Mouse (Mus musculus) kidney, embryonic 14.5 days (tissue): ENCODE measurements around the gene Prkcd. TPM values are rescaled to one million over a fixed set of nuclear protein-coding genes. Genes with fewer than 3 reads are reported as not detected.

Experiments used
- ATAC-seq: fragments of 200-750 bp; cut with Nextera tagmentation; 2 replicates; pipeline ENCODE4 v1.8.0; 2017; ENCODE audit warnings: moderate number of reproducible peaks, mild to moderate bottlenecking, moderate TSS enrichment, moderate library complexity; ENCODE audit not compliant: low FRiP score, low TSS enrichment
- H3K27ac ChIP-seq: fragments of 300-500 bp; sonication (generic); 2 replicates; pipeline ENCODE4 v1.5.1; 2014; ENCODE audit warnings: low read depth, mild to moderate bottlenecking, low read length, moderate library complexity, mixed read lengths
- H3K27me3 ChIP-seq: fragments of 300-500 bp; sonication (generic); 2 replicates; pipeline ENCODE4 v1.6.1; 2014; ENCODE audit warnings: mild to moderate bottlenecking, low read length; ENCODE audit not compliant: control insufficient read depth, insufficient read depth
- H3K36me3 ChIP-seq: fragments of 300-500 bp; sonication (generic); 2 replicates; pipeline ENCODE4 v1.6.1; 2014; ENCODE audit warnings: low read length, mixed read lengths; ENCODE audit not compliant: control insufficient read depth, insufficient read depth
- H3K4me1 ChIP-seq: fragments of 300-500 bp; sonication (generic); 2 replicates; pipeline ENCODE4 v1.6.1; 2014; ENCODE audit warnings: low read length, mixed read lengths; ENCODE audit not compliant: control insufficient read depth, insufficient read depth
- H3K4me2 ChIP-seq: fragments of 300-500 bp; sonication (generic); replicated peaks from 2 replicates; pipeline ENCODE4 v1.6.1; 2014; ENCODE audit warnings: low read depth, mild to moderate bottlenecking, low read length
- H3K4me3 ChIP-seq: fragments of 300-500 bp; sonication (generic); 2 replicates; pipeline ENCODE4 v1.5.1; 2014; ENCODE audit warnings: mild to moderate bottlenecking, low read length
- H3K9ac ChIP-seq: fragments of 300-500 bp; sonication (generic); 2 replicates; pipeline ENCODE4 v1.6.1; 2014; ENCODE audit warnings: low read depth, mild to moderate bottlenecking, low read length, moderate library complexity
- H3K9me3 ChIP-seq: fragments of 300-500 bp; sonication (generic); 2 replicates; pipeline ENCODE4 v1.6.1; 2016; ENCODE audit warnings: low read length; ENCODE audit not compliant: control insufficient read depth
- WGBS: fragments of 180-500 bp; shearing (Covaris S2); extraction: QIAGEN DNeasy Blood & Tissue Kit; methylation state at CpG from one replicate; pipeline ENCODE4 v1.1.7; 2014; 5-methylcytosine and 5-hydroxymethylcytosine counted together
- polyA plus RNA-seq: library from polyadenylated mRNA; unstranded; fragments of >200 nt; fragmentation: Nextera tagmentation; extraction: Ambion mirVana; gene quantifications from 2 replicates; pipeline ENCODE4 v1.2.1, GENCODE M21; 2014

Gene Prkcd
- polyA plus RNA-seq, 1 experiment from 2014 or later, result 37.0 TPM

DNA sequence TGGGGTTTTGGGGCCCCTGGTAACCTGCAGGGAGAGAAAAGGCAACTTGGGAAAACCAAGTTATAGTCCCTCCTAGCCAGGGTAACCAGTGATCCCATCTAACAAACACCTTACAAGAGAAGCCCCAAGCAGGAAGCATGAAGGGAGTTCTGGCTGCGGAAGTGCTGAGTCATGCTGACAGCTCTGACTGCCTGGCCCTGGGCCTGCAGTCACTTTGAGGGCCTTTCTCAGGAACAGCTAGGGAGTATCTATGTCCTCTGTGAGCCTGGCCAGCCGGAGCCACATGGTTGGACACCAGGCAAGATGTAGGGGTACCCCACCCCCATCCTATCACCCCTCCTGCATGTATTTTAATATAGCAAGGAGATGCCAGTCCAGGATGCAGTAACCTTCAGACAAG lies 61.6 kb downstream of the Prkcd start:
- no peak overlapping the region for H3K4me2 ChIP-seq
- no peak overlapping the region for H3K27ac ChIP-seq
- no peaks in the 10 kb centered on the region for H3K4me1 ChIP-seq
- H3K9ac ChIP-seq, result no peak overlapping the region
- H3K9me3 ChIP-seq, result no peaks in the 10 kb centered on the region
- no peak for ATAC-seq
- H3K4me3 ChIP-seq, result no peak overlapping the region
- no peaks in the 10 kb centered on the region for H3K27me3 ChIP-seq
- 97% methylated on average over 2 of the region's 2 CpGs for WGBS
- H3K36me3 ChIP-seq, result peaks cover 90% of the 10 kb centered on the region

DNA sequence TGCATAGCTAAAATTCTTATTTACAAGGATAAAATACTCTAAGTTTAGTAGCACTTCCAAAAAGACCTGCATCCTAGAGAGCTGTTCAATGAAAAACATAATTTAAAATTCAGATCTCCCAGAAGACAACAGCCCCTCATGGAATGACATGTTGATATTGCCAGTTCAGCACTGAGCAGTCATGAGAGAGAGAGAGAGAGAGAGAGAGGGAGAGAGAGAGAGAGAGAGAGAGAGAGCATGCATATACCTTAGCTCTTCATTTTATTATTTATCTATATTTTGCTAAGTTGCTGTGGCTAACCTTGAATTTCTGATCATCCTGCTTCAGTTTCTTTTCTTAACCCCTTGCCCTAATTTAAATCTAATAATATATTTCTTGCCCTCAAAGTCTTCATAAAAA lies 63.7 kb downstream of the Prkcd start:
- no peaks in the 10 kb centered on the region for H3K9me3 ChIP-seq
- H3K36me3 ChIP-seq, result peaks cover 89% of the 10 kb centered on the region
- H3K27ac ChIP-seq, result no peak overlapping the region
- H3K27me3 ChIP-seq, result no peaks in the 10 kb centered on the region
- no peak for ATAC-seq
- no peak overlapping the region for H3K9ac ChIP-seq
- peaks cover 3% of the 10 kb centered on the region; the same call in 1 of the 2 replicates for H3K4me1 ChIP-seq
- no peak overlapping the region for H3K4me3 ChIP-seq
- H3K4me2 ChIP-seq, result no peak overlapping the region

DNA sequence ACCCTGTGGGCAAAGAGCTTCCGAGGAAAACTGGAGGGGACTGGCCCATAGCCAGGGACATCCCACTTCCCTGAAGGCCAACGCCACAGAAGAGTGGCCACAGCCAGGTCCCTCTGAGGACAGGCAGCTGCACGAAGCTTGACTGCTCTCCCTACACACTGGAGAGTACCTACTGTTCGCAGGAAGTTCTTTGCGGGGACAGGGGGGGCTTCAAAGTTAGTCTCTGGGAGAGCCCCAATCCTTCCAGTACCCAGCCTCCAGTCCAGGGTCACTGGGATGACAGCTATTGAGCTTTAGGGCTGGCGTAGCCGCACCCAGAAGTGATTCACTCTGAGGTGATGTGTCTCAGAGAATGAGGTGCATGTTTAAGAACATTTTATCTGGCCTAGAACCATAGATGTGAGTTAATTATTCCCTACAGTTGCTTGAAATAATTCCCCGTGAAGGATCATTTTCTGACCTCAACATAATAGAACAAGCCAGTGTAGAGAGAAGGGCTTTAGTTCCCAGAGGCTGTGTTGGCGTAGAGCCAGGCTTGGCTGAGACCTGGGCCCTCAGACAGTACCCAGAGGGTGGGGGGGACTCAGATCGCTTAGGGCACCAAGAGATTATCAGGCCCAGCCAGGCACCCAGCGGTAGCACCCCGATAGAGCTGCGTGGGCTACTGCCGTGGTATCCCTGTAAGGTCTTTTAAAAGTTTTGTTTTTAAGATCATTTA lies 64.4 kb downstream of the Prkcd start:
- WGBS, result 87% methylated on average over 14 of the region's 14 CpGs
- H3K9me3 ChIP-seq, result no peaks in the 10 kb centered on the region
- ATAC-seq, result no peak; the same call in 1 of the 2 replicates
- no peaks in the 10 kb centered on the region for H3K27me3 ChIP-seq
- H3K36me3 ChIP-seq, result peaks cover 82% of the 10 kb centered on the region
- H3K4me2 ChIP-seq, result no peak overlapping the region
- H3K4me3 ChIP-seq, result no peak overlapping the region
- H3K9ac ChIP-seq, result no peak overlapping the region
- peak overlapping the region; percentile 59; the same call in 1 of the 2 replicates for H3K27ac ChIP-seq
- H3K4me1 ChIP-seq, result peaks cover 3% of the 10 kb centered on the region; the same call in 1 of the 2 replicates

DNA sequence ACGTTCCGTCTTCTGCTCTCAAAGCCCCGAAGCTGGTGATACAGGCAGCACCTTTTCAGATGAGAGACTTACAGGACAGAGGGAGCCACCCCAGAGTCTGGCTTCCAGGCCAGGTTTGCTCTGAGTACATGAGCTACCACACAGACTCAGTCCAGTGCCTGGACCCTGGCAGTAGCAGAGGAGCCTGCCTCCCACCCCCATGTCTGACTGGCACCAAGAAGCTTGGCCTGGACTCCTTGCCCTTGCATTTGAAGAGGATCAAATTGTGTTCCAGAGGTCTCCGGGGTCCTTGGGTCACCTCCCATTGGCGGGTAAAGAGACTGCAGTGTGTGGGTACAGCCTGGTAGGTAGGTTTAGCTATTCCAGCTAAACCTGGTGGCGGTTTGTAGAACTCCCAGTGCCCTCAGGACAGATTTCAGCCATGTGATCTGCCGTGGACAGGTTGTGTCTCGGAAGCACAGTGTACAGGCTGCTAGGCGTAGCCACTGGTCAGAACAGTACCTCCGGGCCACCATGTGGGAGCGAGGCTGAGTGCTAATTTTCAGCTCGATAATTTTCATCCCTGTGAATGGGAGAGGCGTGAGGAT lies 65.1 kb downstream of the Prkcd start:
- H3K4me2 ChIP-seq, result no peak overlapping the region
- no peak overlapping the region for H3K9ac ChIP-seq
- H3K27ac ChIP-seq, result 0 out of 2 replicates have a peak overlapping the region, but pooled peaks have one; percentile 59
- WGBS, result 90% methylated on average over 13 of the region's 13 CpGs
- H3K9me3 ChIP-seq, result no peaks in the 10 kb centered on the region
- peaks cover 80% of the 10 kb centered on the region for H3K36me3 ChIP-seq
- peaks cover 3% of the 10 kb centered on the region; the same call in 1 of the 2 replicates for H3K4me1 ChIP-seq
- H3K4me3 ChIP-seq, result no peak overlapping the region
- no peaks in the 10 kb centered on the region for H3K27me3 ChIP-seq
- ATAC-seq, result no peak

DNA sequence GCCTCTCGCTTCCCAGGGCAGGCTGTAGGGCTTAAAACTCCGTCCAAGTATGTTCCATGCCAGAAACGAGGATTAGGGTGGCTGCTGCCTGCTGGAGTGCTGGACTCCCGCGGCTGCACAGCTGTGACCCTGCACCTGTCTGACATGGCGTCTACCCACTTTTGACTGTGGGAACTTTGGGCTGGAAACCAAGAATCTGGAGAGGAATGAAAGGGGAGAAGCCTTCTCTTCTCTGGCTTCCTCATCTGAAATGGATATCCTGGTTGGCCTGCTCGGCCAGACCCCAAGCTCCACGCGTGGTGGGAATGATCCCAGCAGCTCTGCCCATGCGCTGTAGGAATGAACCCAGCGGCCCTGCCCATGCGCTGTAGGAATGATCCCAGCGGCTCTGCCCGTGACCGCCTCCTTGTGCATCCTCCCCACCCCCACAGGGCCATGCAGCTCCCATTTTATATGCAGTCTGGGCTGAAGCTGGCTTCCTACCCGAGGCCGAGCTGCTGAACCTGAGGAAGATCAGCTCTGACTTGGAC lies 66.6 kb downstream of the Prkcd start:
- WGBS, result 84% methylated on average over 17 of the region's 17 CpGs

DNA sequence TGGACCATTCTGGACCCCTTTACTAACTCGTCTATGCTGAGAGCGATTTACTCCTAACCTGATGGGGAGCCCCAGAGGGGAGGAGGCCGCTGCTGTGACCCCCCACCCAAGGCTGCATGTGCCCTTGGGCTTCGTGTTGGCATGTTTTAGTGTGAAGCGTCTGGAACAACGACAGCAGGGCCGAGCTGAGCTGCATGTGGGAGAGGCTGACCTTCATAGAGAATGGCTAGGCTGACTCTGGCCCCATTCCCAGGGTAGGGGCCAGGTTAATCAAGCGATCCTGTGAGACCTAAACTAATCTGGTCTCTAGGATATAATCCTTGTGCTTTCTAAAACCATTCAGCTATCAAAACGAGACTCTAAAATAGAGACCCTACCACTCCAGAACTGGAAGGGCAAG lies 68.3 kb downstream of the Prkcd start:
- H3K4me3 ChIP-seq, result no peak overlapping the region
- no peak for ATAC-seq
- peaks cover 58% of the 10 kb centered on the region for H3K36me3 ChIP-seq
- peak overlapping the region; percentile 30; the same call in 1 of the 2 replicates for H3K27ac ChIP-seq
- WGBS, result 71% methylated on average over 9 of the region's 9 CpGs
- peaks cover 3% of the 10 kb centered on the region; the same call in 1 of the 2 replicates for H3K4me1 ChIP-seq
- H3K9ac ChIP-seq, result no peak overlapping the region
- H3K4me2 ChIP-seq, result no peak overlapping the region
- no peaks in the 10 kb centered on the region for H3K9me3 ChIP-seq
- no peaks in the 10 kb centered on the region for H3K27me3 ChIP-seq

More for the DNA sequence above, 66.6 kb downstream of the Prkcd start:
- H3K27me3 ChIP-seq, result no peaks in the 10 kb centered on the region
- no peaks in the 10 kb centered on the region for H3K9me3 ChIP-seq
- H3K4me1 ChIP-seq, result peaks cover 3% of the 10 kb centered on the region; the same call in 1 of the 2 replicates
- no peak overlapping the region for H3K4me2 ChIP-seq
- H3K27ac ChIP-seq, result no peak overlapping the region
- H3K36me3 ChIP-seq, result peaks cover 65% of the 10 kb centered on the region
- ATAC-seq, result no peak
- no peak overlapping the region for H3K9ac ChIP-seq
- no peak overlapping the region for H3K4me3 ChIP-seq

DNA sequence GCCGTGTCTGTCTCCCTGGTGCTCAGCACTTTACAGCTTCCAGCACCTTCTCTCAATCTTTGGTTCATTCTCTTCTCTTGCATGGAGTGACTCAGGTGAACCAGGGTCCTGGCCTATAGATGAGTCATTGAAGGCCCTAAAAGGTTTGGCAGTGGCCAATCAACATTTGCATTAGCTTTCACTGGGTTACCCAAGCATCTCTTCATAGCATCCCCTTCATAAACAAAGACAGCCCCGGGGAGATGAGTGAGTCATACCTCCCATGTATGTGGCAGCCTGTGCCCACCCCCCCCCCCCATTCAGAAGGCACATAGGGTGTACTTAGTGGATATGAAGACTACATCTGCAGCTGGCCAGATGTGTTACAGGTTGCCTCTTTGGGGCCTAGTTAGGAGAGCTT lies 69.4 kb downstream of the Prkcd start:
- Histone ChIP-seq H3K9ac (no peak overlapping the region), H3K27ac (no peak overlapping the region), H3K4me2 (no peak overlapping the region), H3K9me3 (no peaks in the 10 kb centered on the region), H3K4me3 (no peak overlapping the region), H3K27me3 (no peaks in the 10 kb centered on the region), H3K4me1 (peaks cover 4% of the 10 kb centered on the region), H3K36me3 (peaks cover 54% of the 10 kb centered on the region)
- 92% methylated on average over 2 of the region's 2 CpGs for WGBS
- ATAC-seq, result no peak

DNA sequence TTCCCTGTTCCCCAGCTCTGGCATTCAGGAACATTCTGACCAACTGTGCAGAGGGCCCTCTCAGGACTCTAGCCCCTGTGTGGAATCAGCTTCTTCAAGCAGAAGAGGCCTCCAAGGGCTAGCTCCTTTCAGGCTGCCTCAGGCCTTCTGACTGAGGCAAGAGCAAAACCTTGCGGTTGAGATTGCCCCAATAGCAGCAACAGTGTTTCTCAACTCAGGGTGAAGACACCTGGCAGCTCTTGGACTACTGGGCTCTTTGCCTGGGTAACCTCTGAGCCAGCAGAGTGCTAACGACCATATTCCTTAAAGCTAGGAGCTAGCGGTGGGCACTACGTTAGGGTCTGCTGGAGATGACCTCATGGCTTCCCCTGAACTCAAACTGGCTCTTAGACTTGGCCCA lies 72.8 kb downstream of the Prkcd start:
- 76% methylated on average over 4 of the region's 4 CpGs for WGBS
- no peaks in the 10 kb centered on the region for H3K27me3 ChIP-seq
- H3K4me3 ChIP-seq, result no peak overlapping the region
- no peak for ATAC-seq
- peaks cover 20% of the 10 kb centered on the region; the same call in 1 of the 2 replicates for H3K36me3 ChIP-seq
- peaks cover 24% of the 10 kb centered on the region for H3K4me1 ChIP-seq
- H3K4me2 ChIP-seq, result no peak overlapping the region
- H3K9me3 ChIP-seq, result no peaks in the 10 kb centered on the region
- no peak overlapping the region for H3K9ac ChIP-seq
- no peak overlapping the region for H3K27ac ChIP-seq

DNA sequence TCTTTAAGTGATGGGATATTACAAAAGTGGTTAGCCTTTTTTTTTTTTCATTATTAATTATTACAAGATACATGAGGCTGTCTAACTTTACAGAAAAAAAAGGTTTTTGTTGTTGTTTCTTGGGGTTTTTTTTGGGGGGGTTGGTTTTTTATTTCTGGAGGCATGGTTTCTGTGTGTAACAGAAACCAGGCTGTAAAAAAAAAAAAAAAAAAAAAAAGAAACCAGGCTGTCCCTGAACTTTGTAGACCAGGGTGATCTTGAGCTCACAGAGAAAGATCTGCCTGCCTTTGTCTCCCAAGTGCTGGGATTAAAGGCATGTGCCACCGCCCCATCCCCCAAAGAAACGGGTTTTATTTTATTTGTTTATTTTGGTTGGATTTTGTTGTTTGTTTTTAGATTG lies 74.0 kb downstream of the Prkcd start:
- Histone ChIP-seq H3K36me3 (peaks cover 13% of the 10 kb centered on the region; the same call in 1 of the 2 replicates), H3K4me3 (no peak overlapping the region), H3K27ac (no peak overlapping the region), H3K9ac (no peak overlapping the region), H3K4me1 (peaks cover 25% of the 10 kb centered on the region), H3K4me2 (no peak overlapping the region), H3K9me3 (no peaks in the 10 kb centered on the region), H3K27me3 (no peaks in the 10 kb centered on the region)
- ATAC-seq, result no peak
- WGBS, result 98% methylated on average over 2 of the region's 2 CpGs
